Mouse (Mus musculus): Measurements from ENCODE around the gene Alcam.

DNA sequence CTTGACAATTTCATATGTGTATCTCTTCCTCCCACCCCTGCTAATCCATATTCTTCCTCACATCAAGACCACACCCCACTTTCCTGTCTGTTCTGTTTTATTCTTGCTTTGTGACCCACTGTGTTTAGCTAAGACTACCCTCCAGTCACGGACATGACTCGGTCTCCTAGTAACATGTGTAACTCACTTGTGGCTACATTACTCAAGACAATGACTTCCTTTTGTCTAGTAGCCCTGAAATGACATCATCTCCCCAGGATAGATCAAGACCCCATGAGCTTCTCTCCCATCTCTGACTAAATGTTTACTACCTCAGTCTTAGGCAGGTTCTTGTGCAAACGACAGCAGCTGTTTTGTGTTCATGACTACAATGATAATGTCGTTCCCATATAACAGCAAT, 231.0 kb downstream of the Alcam start:
- no peak for TF ChIP-seq CTCF (IDR thresholded peaks at IDR 0.05; ENCODE audit: borderline replicate concordance, extremely low read depth, insufficient read depth, insufficient read length)
- TF ChIP-seq POLR2A (IDR thresholded peaks at IDR 0.05; ENCODE audit: borderline replicate concordance, extremely low read depth, insufficient read depth, insufficient read length, poor library complexity, severe bottlenecking), result no peak
